In the genomic region with DNA sequence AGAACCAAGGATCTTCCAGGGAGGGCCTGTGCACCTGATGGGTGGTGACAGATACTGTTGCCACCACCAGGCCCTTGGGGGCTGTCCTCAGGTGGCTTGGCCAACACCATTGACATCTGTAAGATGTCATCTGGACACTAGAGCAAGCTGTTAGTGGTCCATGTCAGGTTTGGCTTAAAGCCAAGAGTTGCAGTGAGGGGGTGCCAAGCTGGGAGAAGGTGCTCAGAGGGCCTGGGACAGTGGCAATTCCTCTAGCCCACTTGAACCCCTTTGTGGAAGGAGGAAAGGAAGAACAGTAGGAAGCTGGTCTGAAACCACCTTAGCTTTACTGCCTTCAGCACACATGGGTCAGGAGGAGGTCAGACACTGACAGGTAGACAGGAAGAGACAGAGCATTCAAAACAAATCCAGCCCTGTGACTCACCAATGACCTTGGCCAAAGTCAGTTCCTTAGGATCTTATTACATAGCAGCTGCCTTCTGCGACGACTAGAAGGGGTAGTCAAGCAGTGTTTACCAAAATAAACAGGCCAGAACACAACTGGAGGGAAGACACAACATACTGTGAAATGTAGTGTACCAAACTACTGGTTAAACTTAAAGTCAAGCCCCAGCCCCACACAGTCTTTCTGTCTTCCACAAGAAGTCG, we compare ENCODE assay signal across 13 mouse cellular contexts. TPM values are rescaled to one million over a fixed set of nuclear protein-coding genes. Genes with fewer than 3 reads are reported as not detected.
DNase-seq lines count a peak whose midpoint lies in the region; ATAC-seq and TF ChIP-seq lines count a peak whose summit lies in the region.
"Had no signal": no experiment of that assay in that cellular context is flagged by ENCODE, and none has a peak within 500 bp of the region (broad histone marks: within the 10 kb centered on the region; RNA-seq: fewer than 3 reads in every experiment).

No protein-coding gene starts in this region.

- WGBS in heart, embryonic 11.5 days (ENCODE audit: insufficient replicate concordance), result 46% methylated on average over 3 of the region's 3 CpGs
- 15% methylated on average over 3 of the region's 3 CpGs for WGBS in kidney, postnatal 0 days

- H3K36me3 ChIP-seq in heart, embryonic 11.5 days (ENCODE audit: control insufficient read depth, insufficient read depth, low read length), result peaks cover under 1% of the 10 kb centered on the region
- H3K36me3 ChIP-seq in kidney, postnatal 0 days (ENCODE audit: insufficient read depth, low read length), result peaks cover 3% of the 10 kb centered on the region; the same call in 1 of the 2 replicates

- intact Hi-C loops in gastrocnemius, adult 2 months (cut with DNase I), result loop anchor here (5.0 kb wide), 1 partner anchor 45 kb away; no protein-coding TSS in a partner anchor

- H3K9me3 ChIP-seq in heart, embryonic 11.5 days (replicated peaks; ENCODE audit: control insufficient read depth, low read length), result no peaks in the 10 kb centered on the region
- no peaks in the 10 kb centered on the region for H3K9me3 ChIP-seq in kidney, postnatal 0 days (replicated peaks; ENCODE audit: low read length)
- H3K9me3 ChIP-seq: hindbrain, embryonic 15.5 days; liver, embryonic 15.5 days had no signal

- no peak for TF ChIP-seq CTCF in gastrocnemius, adult 2 months (IDR thresholded peaks at IDR 0.05)
- no peak for TF ChIP-seq CTCF in kidney, postnatal 0 days (IDR thresholded peaks at IDR 0.05; ENCODE audit: low read depth)

- H3K27me3 ChIP-seq in heart, embryonic 11.5 days (ENCODE audit: control insufficient read depth, insufficient read depth, low read length), result no peaks in the 10 kb centered on the region
- no peaks in the 10 kb centered on the region for H3K27me3 ChIP-seq in kidney, postnatal 0 days (ENCODE audit: insufficient read depth, low read length)
- H3K27me3 ChIP-seq: hindbrain, embryonic 15.5 days; liver, embryonic 15.5 days had no signal

- no peak overlapping the region for H3K4me3 ChIP-seq in heart, embryonic 11.5 days (ENCODE audit: low read depth, low read length)
- peak overlapping the region; percentile 19; the same call in 1 of the 2 replicates for H3K4me3 ChIP-seq in gastrocnemius, adult 2 months
- H3K4me3 ChIP-seq in kidney, postnatal 0 days (replicated peaks; ENCODE audit: low read depth, low read length), result no peak overlapping the region
- H3K4me3 ChIP-seq: hindbrain, embryonic 15.5 days; liver, embryonic 15.5 days had no signal

- peaks cover 22% of the 10 kb centered on the region for H3K4me1 ChIP-seq in heart, embryonic 11.5 days (ENCODE audit: control insufficient read depth, insufficient read depth, low read length)
- H3K4me1 ChIP-seq in kidney, postnatal 0 days (replicated peaks; ENCODE audit: insufficient read depth, low read length), result peaks cover 18% of the 10 kb centered on the region

- no peak for DNase-seq in heart, postnatal 4 days
- DNase-seq in NIH3T3 (ENCODE audit: low read depth), result peak; percentile 33
- peak; percentile 59 for DNase-seq in gastrocnemius, adult 2 months
- peak; percentile 32 for DNase-seq in kidney, postnatal 0 days (ENCODE audit: low spot score)
- no peak for DNase-seq in left cerebral cortex, adult 9 months (ENCODE audit: low spot score in 2 of 2)
- DNase-seq in right cerebral cortex, postnatal 36 days (ENCODE audit: low spot score in 2 of 2), result no peak
- DNase-seq: cerebellum, adult 2 months; forebrain, postnatal 0 days; retina, postnatal 1 day had no signal

- no peak overlapping the region for H3K4me2 ChIP-seq in heart, embryonic 11.5 days
- H3K4me2 ChIP-seq in kidney, postnatal 0 days (ENCODE audit: low read length), result no peak overlapping the region
- H3K4me2 ChIP-seq: hindbrain, embryonic 15.5 days; liver, embryonic 15.5 days had no signal

- H3K9ac ChIP-seq in heart, embryonic 11.5 days (ENCODE audit: low read depth, low read length), result no peak overlapping the region
- H3K9ac ChIP-seq in kidney, postnatal 0 days (ENCODE audit: low read depth, low read length), result no peak overlapping the region
- H3K9ac ChIP-seq: forebrain, postnatal 0 days; hindbrain, embryonic 15.5 days; liver, embryonic 15.5 days had no signal

- H3K27ac ChIP-seq in heart, embryonic 11.5 days (ENCODE audit: low read depth, low read length), result peak overlapping the region; percentile 41; the same call in 1 of the 2 replicates
- peak overlapping the region; percentile 97 for H3K27ac ChIP-seq in gastrocnemius, adult 2 months
- H3K27ac ChIP-seq in kidney, postnatal 0 days, result peak overlapping the region; percentile 54; the same call in 1 of the 2 replicates
- H3K27ac ChIP-seq: hindbrain, embryonic 15.5 days; liver, embryonic 15.5 days had no signal

- ATAC-seq in heart, embryonic 11.5 days (replicated peaks; ENCODE audit: insufficient number of reproducible peaks, low FRiP score, low TSS enrichment), result no peak
- no peak for ATAC-seq in kidney, postnatal 0 days (replicated peaks; ENCODE audit: low FRiP score, low read depth)
- no peak for ATAC-seq in inflammation-experienced regulatory T-cells, adult 6 months
- ATAC-seq: forebrain, postnatal 0 days had no signal

RNA-seq across cellular contexts. Expression of a gene that starts 4.3 kb away (rescaled TPM):
- 13.7 and 18.6 TPM in 2 replicates for polyA plus RNA-seq in heart, embryonic 11.5 days (2014; fragmentation: Nextera tagmentation; extraction: Ambion mirVana)
- 10 to 100 TPM; 35.9 to 36.0 TPM for total RNA-seq in heart, postnatal 4 days (2021)
- total RNA-seq in gastrocnemius, adult 2 months (2021), result 10 to 100 TPM; 21.6 to 24.3 TPM
- polyA plus RNA-seq in kidney, postnatal 0 days (2015; fragmentation: Nextera tagmentation; extraction: Ambion mirVana), result 35.4 and 35.7 TPM in 2 replicates
- 10 to 100 TPM; 49.4 to 81.0 (median 67.0) TPM for polyA plus RNA-seq in inflammation-experienced regulatory T-cells, adult 6 months (2017; shearing (Covaris generic))

RNA-seq across cellular contexts. Expression of a gene that starts 4.4 kb away (rescaled TPM):
- 52.8 and 53.7 TPM in 2 replicates for polyA plus RNA-seq in heart, embryonic 11.5 days (2014; fragmentation: Nextera tagmentation; extraction: Ambion mirVana)
- total RNA-seq in heart, postnatal 4 days (2021), result 10 to 100 TPM; 48.9 to 49.4 TPM
- 10 to 100 TPM; 48.4 to 53.4 TPM for total RNA-seq in gastrocnemius, adult 2 months (2021)
- 67.8 and 70.4 TPM in 2 replicates for polyA plus RNA-seq in kidney, postnatal 0 days (2015; fragmentation: Nextera tagmentation; extraction: Ambion mirVana)
- polyA plus RNA-seq in inflammation-experienced regulatory T-cells, adult 6 months (2017; shearing (Covaris generic)), result 10 to 100 TPM; 39.3 to 59.1 (median 51.3) TPM

RNA-seq across cellular contexts. Expression of a gene that starts 18.0 kb away (rescaled TPM):
- 101 and 103 TPM in 2 replicates for polyA plus RNA-seq in heart, embryonic 11.5 days (2014; fragmentation: Nextera tagmentation; extraction: Ambion mirVana)
- total RNA-seq in heart, postnatal 4 days (2021), result 100 to 1,000 TPM; 188 to 203 TPM
- 100 to 1,000 TPM in 1 of 2 experiments, 10 to 100 TPM in 1; 88.9 to 152 TPM for total RNA-seq in gastrocnemius, adult 2 months (2021)
- polyA plus RNA-seq in kidney, postnatal 0 days (2015; fragmentation: Nextera tagmentation; extraction: Ambion mirVana), result 83.4 and 86.5 TPM in 2 replicates
- polyA plus RNA-seq in inflammation-experienced regulatory T-cells, adult 6 months (2017; shearing (Covaris generic)), result 10 to 100 TPM; 25.3 to 34.8 (median 28.0) TPM

RNA-seq across cellular contexts. Expression of a gene that starts 43.8 kb away (rescaled TPM):
- polyA plus RNA-seq in heart, embryonic 11.5 days (2014; fragmentation: Nextera tagmentation; extraction: Ambion mirVana), result 50.5 and 52.9 TPM in 2 replicates
- 10 to 100 TPM; 72.0 to 73.4 TPM for total RNA-seq in heart, postnatal 4 days (2021)
- total RNA-seq in gastrocnemius, adult 2 months (2021), result 10 to 100 TPM; 46.2 to 46.8 TPM
- polyA plus RNA-seq in kidney, postnatal 0 days (2015; fragmentation: Nextera tagmentation; extraction: Ambion mirVana), result 37.0 TPM in 2 replicates
- 10 to 100 TPM; 47.3 to 57.9 (median 47.8) TPM for polyA plus RNA-seq in inflammation-experienced regulatory T-cells, adult 6 months (2017; shearing (Covaris generic))

RNA-seq across cellular contexts. Expression of a gene that starts 43.9 kb away (rescaled TPM):
- polyA plus RNA-seq in heart, embryonic 11.5 days (2014; fragmentation: Nextera tagmentation; extraction: Ambion mirVana), result 1.5 and 1.8 TPM in 2 replicates
- total RNA-seq in heart, postnatal 4 days (2021), result under 1 TPM; 0.45 to 0.50 TPM
- under 1 TPM; 0.31 to 0.69 TPM for total RNA-seq in gastrocnemius, adult 2 months (2021)
- polyA plus RNA-seq in kidney, postnatal 0 days (2015; fragmentation: Nextera tagmentation; extraction: Ambion mirVana), result 2.9 and 3.6 TPM in 2 replicates
- 1 to 10 TPM in 1 of 3 experiments, under 1 TPM in 2; 0.69 to 1.3 (median 0.71) TPM for polyA plus RNA-seq in inflammation-experienced regulatory T-cells, adult 6 months (2017; shearing (Covaris generic))

Comparison
In these comparisons a context has a peak if more than half of its experiments do, and no peak if none do; other contexts are left out.
1. H3K27ac ChIP-seq: peak in every context shown above with its lines; median percentile 97 in gastrocnemius, adult 2 months; 54 in kidney, postnatal 0 days; 41 in heart, embryonic 11.5 days.
2. DNase-seq: peak in NIH3T3 (single experiment), gastrocnemius, adult 2 months (single experiment) and kidney, postnatal 0 days (single experiment); none in heart, postnatal 4 days (single experiment), left cerebral cortex, adult 9 months (0 of 2) and right cerebral cortex, postnatal 36 days (0 of 2).